Mouse (Mus musculus) cortical plate, adult 2 months (tissue): ENCODE results near the gene Scarf1.

Experiments used
- CTCF ChIP-seq: fragments of 200-500 bp; IDR thresholded peaks from 2 replicates; pipeline ENCODE4 v1.5.1; 2011; ENCODE audit warnings: mild to moderate bottlenecking, control low read depth, low read length; ENCODE audit not compliant: insufficient read depth; ENCODE audit errors: extremely low read depth
- POLR2A ChIP-seq: fragments of 200-500 bp; IDR thresholded peaks from 2 replicates; pipeline ENCODE4 v1.6.1; 2011; ENCODE audit warnings: mild to moderate bottlenecking, low read length, control low read depth; ENCODE audit not compliant: insufficient read depth; ENCODE audit errors: extremely low read depth

DNA sequence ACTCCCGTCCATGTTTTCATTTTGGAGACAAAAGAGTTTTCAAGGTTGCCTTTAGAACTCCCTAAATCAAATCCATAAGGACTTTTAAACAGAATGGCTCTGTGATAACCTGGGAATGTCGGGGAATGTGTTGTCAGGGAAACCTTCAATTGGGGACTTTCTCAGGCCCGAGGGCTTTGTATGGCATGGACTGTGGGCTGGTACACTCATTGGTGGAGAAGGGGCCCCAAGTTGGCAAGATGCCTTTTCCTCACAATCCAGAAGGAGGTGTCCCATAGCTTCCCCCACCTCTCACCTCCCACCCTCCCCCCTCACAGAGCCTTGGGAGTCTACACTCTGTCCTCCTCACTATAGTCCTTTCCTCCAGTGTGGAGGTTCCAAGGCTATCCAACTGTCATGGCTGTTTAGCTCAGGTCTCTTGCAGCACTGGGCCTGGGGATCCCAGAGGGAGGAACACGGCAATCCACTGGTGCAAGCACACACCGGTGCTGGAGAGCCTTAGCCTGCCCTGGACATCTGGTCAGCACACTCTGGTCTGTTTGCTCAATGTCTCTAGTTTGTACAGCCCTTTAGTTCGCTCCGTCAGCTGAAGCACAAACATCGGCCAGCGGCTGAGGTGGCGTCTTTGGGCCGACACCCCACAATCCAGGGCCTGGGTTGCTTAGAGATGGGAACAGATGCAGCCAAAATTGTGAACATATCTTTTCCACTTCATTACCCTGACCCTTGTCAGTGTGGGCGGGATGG, 37.0 kb downstream of the Scarf1 start:
- TF ChIP-seq CTCF (no peak), POLR2A (no peak)
